Mouse (Mus musculus) megakaryocyte, embryonic 14.5 days (primary cell): ENCODE measurements at regions not wholly inside any gene's neighbourhood (a gene's known extent, or its start where the extent isn't known, plus 50 kb on each side); places are given as distances from the start of the nearest gene placed in this dataset.

ENCODE experiments used
- FLI1 ChIP-seq: IDR thresholded peaks from 2 replicates; pipeline ENCODE4 v1.6.1; 2012; ENCODE audit warnings: low read length, inconsistent platforms, mixed read lengths
- GATA1 ChIP-seq: IDR thresholded peaks from 3 replicates; pipeline ENCODE4 v1.6.1; 2012; ENCODE audit warnings: mixed read lengths, low read length, inconsistent platforms, borderline replicate concordance

GRCm38 (mm10) chr2:101015353-101015752 is 609.2 kb upstream of the Rag2 start:
- no peak for TF ChIP-seq GATA1
- TF ChIP-seq FLI1 = no peak
